Mouse (Mus musculus) bone marrow, adult 2 months (tissue): ENCODE results near the gene Lst1.

ENCODE experiments used
- CTCF ChIP-seq: fragments of 200-500 bp; IDR thresholded peaks from 2 replicates; pipeline ENCODE4 v1.5.1; 2011; ENCODE audit warnings: low read length, control low read depth; ENCODE audit not compliant: control insufficient read depth, insufficient read depth
- POLR2A ChIP-seq: fragments of 200-500 bp; IDR thresholded peaks from 2 replicates; pipeline ENCODE4 v1.6.1; 2011; ENCODE audit warnings: low read depth, mild to moderate bottlenecking, control low read depth, low read length, borderline replicate concordance; ENCODE audit not compliant: control insufficient read depth

DNA sequence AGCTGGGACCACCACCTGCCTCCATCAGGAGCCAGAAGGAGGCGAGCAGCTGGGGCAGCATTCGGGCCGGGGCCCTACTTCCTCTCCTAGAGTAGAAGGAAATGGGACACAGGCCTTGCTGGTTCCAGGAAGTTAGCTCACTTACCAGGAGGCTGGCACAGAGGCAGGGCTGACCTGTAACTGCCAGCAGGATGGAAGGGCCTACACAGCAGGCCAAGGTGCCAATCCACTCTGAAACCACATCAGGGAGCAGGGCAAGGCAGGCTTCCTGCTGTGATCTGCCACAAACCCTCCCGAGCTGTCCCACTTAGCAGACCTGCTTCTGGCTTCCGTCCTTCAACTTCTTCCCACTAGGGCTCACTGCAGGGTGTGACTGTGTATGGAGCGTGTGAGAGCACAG, 34.1 kb upstream of the Lst1 start:
- TF ChIP-seq CTCF (no peak), POLR2A (no peak)
